Mouse (Mus musculus): ENCODE data around the gene Eed.

- no peak for TF ChIP-seq MAFK (IDR thresholded peaks at IDR 0.05; ENCODE audit: insufficient read depth, low read depth, low read length)
- TF ChIP-seq ZC3H11A (IDR thresholded peaks at IDR 0.05; ENCODE audit: borderline replicate concordance, low read depth, low read length): no peak
These were observed 36.3 kb upstream of the Eed start for GRCm38 (mm10) chr7:90016930-90017588.
